In genomic region chrX:85879198-85879977, GRCm38 (mm10) we compare ENCODE assay signal across 8 mouse cellular contexts. TPM values are rescaled to one million over a fixed set of nuclear protein-coding genes. Genes with fewer than 3 reads are reported as not detected.
DNase-seq lines count a peak whose midpoint lies in the region; ATAC-seq lines count a peak whose summit lies in the region.

No protein-coding gene starts in this region.

- no peak for DNase-seq in heart, embryonic 10.5 days (ENCODE audit: low spot score)
- DNase-seq in A20 (ENCODE audit: low read depth, low spot score) (peak; percentile 58), adipocyte (ENCODE audit: low spot score) (peak; percentile 64)
- peak; percentile 17 for DNase-seq in embryonic facial prominence, embryonic 14.5 days (ENCODE audit: low spot score)
- peak; percentile 35 to 44 for DNase-seq in kidney, postnatal 25 days
- peak; percentile 50 for DNase-seq in lung, postnatal 36 days

- H3K4me1 ChIP-seq in heart, embryonic 12.5 days (replicated peaks), result no peaks in the 10 kb centered on the region
- no peaks in the 10 kb centered on the region for H3K4me1 ChIP-seq in heart, embryonic 10.5 days
- no peaks in the 10 kb centered on the region for H3K4me1 ChIP-seq in embryonic facial prominence, embryonic 14.5 days (ENCODE audit: control insufficient read depth, insufficient read depth, low read length)

- no peaks in the 10 kb centered on the region for H3K36me3 ChIP-seq in heart, embryonic 12.5 days
- no peaks in the 10 kb centered on the region for H3K36me3 ChIP-seq in heart, embryonic 10.5 days
- no peaks in the 10 kb centered on the region for H3K36me3 ChIP-seq in embryonic facial prominence, embryonic 14.5 days (ENCODE audit: control insufficient read depth, insufficient read depth, low read length)

- 54% methylated on average over 7 of the region's 7 CpGs for WGBS in heart, embryonic 12.5 days
- 60% methylated on average over 7 of the region's 7 CpGs for WGBS in heart, embryonic 10.5 days
- 58% methylated on average over 7 of the region's 7 CpGs for WGBS in embryonic facial prominence, embryonic 14.5 days

- no peaks in the 10 kb centered on the region for H3K27me3 ChIP-seq in heart, embryonic 12.5 days (replicated peaks)
- H3K27me3 ChIP-seq in heart, embryonic 10.5 days (ENCODE audit: insufficient read depth, poor library complexity, severe bottlenecking), result no peaks in the 10 kb centered on the region
- H3K27me3 ChIP-seq in embryonic facial prominence, embryonic 14.5 days (replicated peaks; ENCODE audit: control insufficient read depth, insufficient read depth, low read length), result no peaks in the 10 kb centered on the region; the same call in 1 of the 2 replicates

- no peak overlapping the region for H3K27ac ChIP-seq in heart, embryonic 12.5 days (ENCODE audit: poor library complexity, severe bottlenecking)
- no peak overlapping the region for H3K27ac ChIP-seq in heart, embryonic 10.5 days
- no peak overlapping the region for H3K27ac ChIP-seq in embryonic facial prominence, embryonic 14.5 days (replicated peaks; ENCODE audit: low read depth, low read length)

- 0 out of 2 replicates have a peak overlapping the region, but pooled peaks have one; percentile 16 for H3K4me2 ChIP-seq in heart, embryonic 12.5 days
- H3K4me2 ChIP-seq in embryonic facial prominence, embryonic 14.5 days (ENCODE audit: low read depth, low read length), result no peak overlapping the region

- H3K9ac ChIP-seq in heart, embryonic 12.5 days, result no peak overlapping the region
- no peak overlapping the region for H3K9ac ChIP-seq in embryonic facial prominence, embryonic 14.5 days (ENCODE audit: low read depth, low read length)

- no peak overlapping the region for H3K4me3 ChIP-seq in heart, embryonic 12.5 days
- no peak overlapping the region for H3K4me3 ChIP-seq in heart, embryonic 10.5 days
- no peak overlapping the region for H3K4me3 ChIP-seq in embryonic facial prominence, embryonic 14.5 days (ENCODE audit: low read depth, low read length)

- H3K9me3 ChIP-seq in heart, embryonic 12.5 days (replicated peaks), result no peaks in the 10 kb centered on the region
- no peaks in the 10 kb centered on the region for H3K9me3 ChIP-seq in heart, embryonic 10.5 days
- H3K9me3 ChIP-seq in embryonic facial prominence, embryonic 14.5 days (ENCODE audit: control insufficient read depth, low read length), result no peaks in the 10 kb centered on the region

- ATAC-seq in heart, embryonic 12.5 days (ENCODE audit: insufficient number of reproducible peaks, low FRiP score), result no peak
- ATAC-seq in embryonic facial prominence, embryonic 14.5 days (ENCODE audit: low read depth), result no peak
- no peak for ATAC-seq in erythroid progenitor cell, adult 5-6 weeks (replicated peaks; ENCODE audit: low FRiP score, poor library complexity, severe bottlenecking)

RNA-seq across cellular contexts. Expression of gene 5430427O19Rik, which starts 9.2 kb away (rescaled TPM):
- 0.08 and 0.15 TPM in 2 replicates for polyA plus RNA-seq in heart, embryonic 12.5 days (2016; fragmentation: Nextera tagmentation; extraction: Ambion mirVana)
- polyA plus RNA-seq in heart, embryonic 10.5 days (2016; fragmentation: Nextera tagmentation; extraction: Ambion mirVana), result 0.07 and 0.11 TPM in 2 replicates
- polyA plus RNA-seq in embryonic facial prominence, embryonic 14.5 days (2014; fragmentation: Nextera tagmentation; extraction: Ambion mirVana), result 0.31 and 0.34 TPM in 2 replicates
- total RNA-seq in erythroid progenitor cell, adult 5-6 weeks (2015; ENCODE audit: low replicate concordance), result 2.9 and 5.9 TPM in 2 replicates
- total RNA-seq in erythroid progenitor cell, adult 5-6 weeks (2017; ENCODE audit: low replicate concordance), result 1.1 and 2.2 TPM in 2 replicates
